Mouse (Mus musculus): ENCODE measurements at regions not wholly inside any gene's neighbourhood (a gene's known extent, or its start where the extent isn't known, plus 50 kb on each side); places are given as distances from the start of the nearest gene placed in this dataset.

DNA sequence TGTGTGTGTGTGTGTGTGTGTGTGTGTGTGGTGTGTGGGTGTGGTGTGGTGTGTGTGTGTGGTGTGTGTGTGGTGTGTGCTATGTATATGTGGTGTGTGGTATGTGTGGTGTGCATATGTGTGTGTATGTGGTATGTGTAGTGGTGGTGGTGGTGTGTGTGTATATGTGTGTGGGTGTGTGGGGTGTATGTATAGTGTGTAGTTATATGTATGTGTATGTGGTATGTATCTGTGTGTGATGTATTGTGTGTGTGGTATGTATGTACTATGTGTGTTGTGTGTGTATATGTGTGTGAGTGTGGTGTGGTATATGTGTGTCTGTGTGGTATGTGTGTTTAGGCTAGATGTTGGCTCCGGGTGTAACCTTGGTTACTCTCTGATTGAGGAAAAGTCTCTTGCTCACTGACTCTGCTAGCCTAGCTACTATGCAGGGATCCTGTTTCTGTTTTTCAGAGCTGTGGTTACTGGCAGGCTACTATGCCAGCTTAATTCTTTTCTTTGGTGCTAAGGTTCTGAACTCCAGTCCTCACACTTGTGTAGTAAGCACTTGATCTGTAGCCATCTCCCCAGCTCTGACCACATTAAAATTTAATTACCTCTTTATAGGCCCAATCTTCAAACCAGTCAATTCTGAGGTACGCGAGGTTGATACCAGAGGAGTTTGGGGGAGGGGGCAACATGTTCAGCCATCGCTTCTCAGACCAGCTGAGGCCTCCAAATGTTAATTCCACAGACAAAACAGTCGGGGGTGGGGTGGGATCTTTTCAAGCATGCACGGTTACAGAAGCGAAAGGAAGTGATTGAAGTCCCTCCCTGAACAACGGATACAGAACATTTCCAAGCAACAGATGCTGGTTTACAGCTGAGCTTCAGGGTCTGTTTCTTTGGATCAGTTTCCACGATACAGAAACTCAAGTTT lies 126.4 kb upstream of the Camk1g start:
- TF ChIP-seq EP300 (IDR thresholded peaks at IDR 0.05; ENCODE audit: insufficient read depth, low read depth, low read length) (no peak), CTCF (IDR thresholded peaks at IDR 0.05) (no peak)
